ENCODE assay signal across 15 mouse cellular contexts in genomic region chr19:41360459-41360858, GRCm38 (mm10). TPM values are rescaled to one million over a fixed set of nuclear protein-coding genes. Genes with fewer than 3 reads are reported as not detected.
DNase-seq lines count a peak whose midpoint lies in the region; ATAC-seq and TF ChIP-seq lines count a peak whose summit lies in the region.
"Had no signal": no experiment of that assay in that cellular context is flagged by ENCODE, and none has a peak within 500 bp of the region (broad histone marks: within the 10 kb centered on the region; RNA-seq: fewer than 3 reads in every experiment).

No protein-coding gene starts in this region.

- no peaks in the 10 kb centered on the region for H3K36me3 ChIP-seq in ES-E14 (ENCODE audit: control insufficient read depth, insufficient read depth, low read length, poor library complexity, severe bottlenecking)
- H3K36me3 ChIP-seq in forebrain, embryonic 13.5 days (ENCODE audit: poor library complexity, severe bottlenecking) = no peaks in the 10 kb centered on the region
- H3K36me3 ChIP-seq: embryonic facial prominence, embryonic 13.5 days; G1E had no signal

- no peaks in the 10 kb centered on the region for H3K27me3 ChIP-seq in forebrain, embryonic 13.5 days
- H3K27me3 ChIP-seq: embryonic facial prominence, embryonic 13.5 days had no signal

- no peak overlapping the region for H3K9ac ChIP-seq in ES-E14 (ENCODE audit: insufficient read depth, low read depth, low read length, poor library complexity, severe bottlenecking)
- H3K9ac ChIP-seq in forebrain, embryonic 13.5 days = no peak overlapping the region
- H3K9ac ChIP-seq: embryonic facial prominence, embryonic 13.5 days had no signal

- no peaks in the 10 kb centered on the region for H3K4me1 ChIP-seq in ES-E14 (ENCODE audit: control insufficient read depth in 2 of 2, insufficient read depth in 2 of 2, low read length in 2 of 2, poor library complexity in 1 of 2)
- H3K4me1 ChIP-seq in forebrain, embryonic 13.5 days = no peaks in the 10 kb centered on the region
- H3K4me1 ChIP-seq: embryonic facial prominence, embryonic 13.5 days had no signal

- no peak overlapping the region for H3K4me3 ChIP-seq in ES-E14 (ENCODE audit: insufficient read depth in 1 of 2, low read depth in 1 of 2, low read length in 2 of 2, poor library complexity in 1 of 2, severe bottlenecking in 1 of 2)
- no peak overlapping the region for H3K4me3 ChIP-seq in forebrain, embryonic 13.5 days
- H3K4me3 ChIP-seq: embryonic facial prominence, embryonic 13.5 days had no signal

- 9% methylated on average over 2 of the region's 2 CpGs for WGBS in forebrain, embryonic 13.5 days

- DNase-seq in 416B (ENCODE audit: low read depth) = peak; percentile 26
- peak; percentile 28 for DNase-seq in ES-E14 (ENCODE audit: low read depth, low spot score)
- no peak for DNase-seq in frontal cortex, postnatal 36 days (ENCODE audit: low spot score in 2 of 2)
- DNase-seq in cerebellum, adult 9-11 months = no peak
- DNase-seq: cerebellum, adult 9-10 months; gastrocnemius, postnatal 14 days; kidney, adult 9 months; lung, postnatal 4 days had no signal

- no peak overlapping the region for H3K27ac ChIP-seq in ES-E14 (ENCODE audit: insufficient read depth, low read depth, low read length, poor library complexity, severe bottlenecking)
- H3K27ac ChIP-seq in forebrain, embryonic 13.5 days = no peak overlapping the region
- H3K27ac ChIP-seq: embryonic facial prominence, embryonic 13.5 days had no signal

- ATAC-seq in granulocyte monocyte progenitor cell, adult 5-6 weeks (replicated peaks; ENCODE audit: poor library complexity, severe bottlenecking) = peak; percentile 46
- ATAC-seq in megakaryocyte-erythroid progenitor cell, adult 5-6 weeks (replicated peaks; ENCODE audit: low FRiP score, low TSS enrichment, poor library complexity, severe bottlenecking) = peak; percentile 55; the same call in 1 of the 2 replicates
- no peak for ATAC-seq in forebrain, embryonic 13.5 days
- ATAC-seq: forebrain, embryonic 14.5 days; hindbrain, embryonic 16.5 days had no signal

- H3K9me3 ChIP-seq in ES-E14 (ENCODE audit: control insufficient read depth, insufficient read depth, low read depth, low read length) = no peaks in the 10 kb centered on the region
- H3K9me3 ChIP-seq in forebrain, embryonic 13.5 days (replicated peaks) = no peaks in the 10 kb centered on the region
- H3K9me3 ChIP-seq: embryonic facial prominence, embryonic 13.5 days; G1E had no signal

- no peak overlapping the region for H3K4me2 ChIP-seq in forebrain, embryonic 13.5 days
- H3K4me2 ChIP-seq: embryonic facial prominence, embryonic 13.5 days had no signal

- in situ Hi-C loops in ES-E14 (cut with MboI; ENCODE audit: low sequenced_read_pairs in 2 of 2, unreplicated experiment in 2 of 2) = no loop called here

TF ChIP-seq in ES-E14, 5 proteins besides CTCF, POLR2A, EP300 and RAD21:
- TF ChIP-seq ZC3H11A (IDR thresholded peaks at IDR 0.05; ENCODE audit: borderline replicate concordance, low read depth, low read length) = no peak
- no peak for TF ChIP-seq ZNF384 (IDR thresholded peaks at IDR 0.05; ENCODE audit: low read depth, low read length)
- no peak for TF ChIP-seq HCFC1 (IDR thresholded peaks at IDR 0.05; ENCODE audit: borderline replicate concordance, insufficient read depth, low read length)
- no peak for TF ChIP-seq MAFK (IDR thresholded peaks at IDR 0.05; ENCODE audit: insufficient read depth, low read depth, low read length)
- no peak for TF ChIP-seq CHD2 (IDR thresholded peaks at IDR 0.05; ENCODE audit: low read depth, low read length)

RNA-seq across cellular contexts. Expression of gene Pik3ap1, which starts 24.4 kb away (rescaled TPM):
- 0.32 and 1.1 TPM in 2 replicates for total RNA-seq in ES-E14 (2012; rRNA removed)
- total RNA-seq in granulocyte monocyte progenitor cell, adult 5-6 weeks (2014; fragmentation: Nextera tagmentation) = 23.3 and 24.6 TPM in 2 replicates
- 23.5 and 26.8 TPM in 2 replicates for total RNA-seq in granulocyte monocyte progenitor cell, adult 5-6 weeks (2017)
- total RNA-seq in megakaryocyte-erythroid progenitor cell, adult 5-6 weeks (2014; fragmentation: Nextera tagmentation) = 1.5 and 2.3 TPM in 2 replicates
- total RNA-seq in megakaryocyte-erythroid progenitor cell, adult 5-6 weeks (2017) = 1.2 and 1.4 TPM in 2 replicates
- 0.99 and 1.1 TPM in 2 replicates for polyA plus RNA-seq in forebrain, embryonic 13.5 days (2015; fragmentation: Nextera tagmentation; extraction: Ambion mirVana)

Comparison
In these comparisons a context has a peak if more than half of its experiments do, and no peak if none do; other contexts are left out.
1. DNase-seq: peak in 416B (single experiment) and ES-E14 (single experiment); none in frontal cortex, postnatal 36 days (0 of 2) and cerebellum, adult 9-11 months (single experiment).
2. RNA of gene Pik3ap1, which starts 24.4 kb away (total RNA-seq): 23.3 to 26.8 TPM in granulocyte monocyte progenitor cell, adult 5-6 weeks; 1.2 to 2.3 TPM in megakaryocyte-erythroid progenitor cell, adult 5-6 weeks and 0.32 to 1.1 TPM in ES-E14; every median in the first group is over 4 times any median in the second.